Mouse (Mus musculus): Measurements from ENCODE around the gene Col2a1. TPM values are rescaled to one million over a fixed set of nuclear protein-coding genes. Genes with fewer than 3 reads are reported as not detected.

The Col2a1 gene
- polyA plus RNA-seq, 1 experiment from 2014 or later, result 2.5 TPM

DNA sequence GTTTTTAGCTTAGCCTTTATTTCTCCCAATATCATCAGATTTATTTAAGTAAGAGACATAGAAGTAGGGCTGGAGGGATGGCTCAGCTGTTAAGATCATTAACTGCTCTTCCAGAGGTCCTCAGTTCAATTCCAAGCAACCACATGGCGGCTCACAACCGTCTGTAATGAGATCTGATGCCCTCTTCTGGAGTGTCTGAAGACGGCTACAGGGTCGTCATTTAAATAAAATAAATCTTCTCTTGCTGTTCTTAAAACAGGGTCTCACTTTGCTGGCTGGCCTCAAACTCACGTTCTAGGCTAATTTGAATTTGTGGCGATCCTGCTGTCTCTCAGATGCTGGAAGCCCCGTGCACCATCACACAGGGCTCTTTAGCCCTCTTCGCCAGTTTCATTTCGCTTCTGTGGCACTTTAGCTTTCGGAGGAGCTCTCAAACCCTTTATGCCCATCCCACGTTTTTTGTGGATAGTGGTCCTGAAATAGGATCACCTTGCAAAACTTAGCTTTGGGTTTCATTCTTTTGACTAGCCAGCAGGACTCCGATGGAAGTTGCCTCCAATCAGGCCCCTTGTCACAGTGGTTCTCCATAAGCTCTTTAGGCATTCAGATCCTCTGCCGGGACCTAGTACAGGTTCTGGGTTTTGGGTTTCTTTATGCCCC lies 41.0 kb downstream of the Col2a1 start:
- no peaks in the 10 kb centered on the region for H3K36me3 ChIP-seq (ENCODE audit: control insufficient read depth, insufficient read depth, low read length)
- peak overlapping the region; percentile 65 for H3K4me3 ChIP-seq (ENCODE audit: low read depth, low read length)
- H3K9ac ChIP-seq (replicated peaks; ENCODE audit: low read depth, low read length), result peak overlapping the region; percentile 45
- H3K4me1 ChIP-seq (ENCODE audit: control insufficient read depth, insufficient read depth, low read length), result peaks cover 5% of the 10 kb centered on the region; the same call in 1 of the 2 replicates
- H3K9me3 ChIP-seq (ENCODE audit: control insufficient read depth, low read depth, low read length), result no peaks in the 10 kb centered on the region
- H3K4me2 ChIP-seq (replicated peaks; ENCODE audit: low read depth, low read length), result peak overlapping the region; percentile 79
- H3K27ac ChIP-seq (ENCODE audit: low read length), result no peak overlapping the region
- no peaks in the 10 kb centered on the region for H3K27me3 ChIP-seq (ENCODE audit: control insufficient read depth, insufficient read depth, low read length)
- 9% methylated on average over 13 of the region's 13 CpGs for WGBS
- no peak for ATAC-seq (ENCODE audit: insufficient number of reproducible peaks, insufficient read depth, low FRiP score, low read depth)

DNA sequence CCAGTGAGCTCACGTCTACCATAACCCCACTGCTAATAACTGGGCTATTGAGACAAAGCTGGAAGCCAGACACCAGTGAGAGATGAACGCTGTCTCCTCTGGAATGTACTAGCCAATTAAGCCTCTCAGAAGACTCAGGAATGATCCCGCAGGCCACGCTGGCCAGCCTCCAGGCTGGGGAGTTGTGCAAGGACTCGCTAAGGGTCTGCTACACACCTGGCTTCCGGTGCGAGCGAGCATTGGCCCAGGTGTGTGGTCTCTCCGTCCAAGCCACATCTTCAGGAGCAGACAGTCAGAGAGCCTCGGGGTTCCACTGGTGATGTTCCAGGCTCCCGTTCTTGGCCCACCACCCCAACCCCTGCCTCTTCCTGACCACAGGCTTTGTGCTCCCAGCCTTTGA lies 48.1 kb downstream of the Col2a1 start:
- no peak overlapping the region for H3K9ac ChIP-seq (replicated peaks; ENCODE audit: low read depth, low read length)
- no peaks in the 10 kb centered on the region for H3K9me3 ChIP-seq (ENCODE audit: control insufficient read depth, low read depth, low read length)
- H3K4me3 ChIP-seq (ENCODE audit: low read depth, low read length), result no peak overlapping the region
- no peaks in the 10 kb centered on the region for H3K36me3 ChIP-seq (ENCODE audit: control insufficient read depth, insufficient read depth, low read length)
- 58% methylated on average over 11 of the region's 11 CpGs for WGBS
- no peak overlapping the region for H3K27ac ChIP-seq (ENCODE audit: low read length)
- 0 out of 2 replicates have a peak, but pooled peaks cover 8% of the 10 kb centered on the region for H3K4me1 ChIP-seq (ENCODE audit: control insufficient read depth, insufficient read depth, low read length)
- no peak for ATAC-seq (ENCODE audit: insufficient number of reproducible peaks, insufficient read depth, low FRiP score, low read depth)
- H3K27me3 ChIP-seq (ENCODE audit: control insufficient read depth, insufficient read depth, low read length), result no peaks in the 10 kb centered on the region
- no peak overlapping the region for H3K4me2 ChIP-seq (replicated peaks; ENCODE audit: low read depth, low read length)

DNA sequence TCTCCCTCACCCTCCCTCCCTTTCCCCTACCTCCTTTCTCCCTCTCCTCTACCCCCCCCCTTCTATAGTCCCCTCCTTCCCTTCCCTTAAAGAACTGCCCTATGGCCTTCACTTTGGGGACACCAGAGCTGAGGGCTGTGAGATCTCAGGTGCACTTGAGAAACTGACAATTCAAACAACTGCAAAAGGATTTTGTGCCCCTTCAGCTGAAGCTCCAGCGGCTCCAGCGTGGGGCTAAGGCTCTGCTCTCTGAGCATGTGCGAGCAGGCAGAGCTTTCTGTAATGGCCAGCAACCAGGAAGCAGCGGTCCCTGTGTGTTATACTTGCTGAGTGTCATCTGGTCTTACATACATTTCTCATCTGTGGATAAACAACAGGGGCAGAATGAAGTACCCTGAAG lies 48.8 kb downstream of the Col2a1 start:
- H3K9ac ChIP-seq (replicated peaks; ENCODE audit: low read depth, low read length), result no peak overlapping the region
- H3K4me2 ChIP-seq (replicated peaks; ENCODE audit: low read depth, low read length), result no peak overlapping the region
- WGBS, result 12% methylated on average over 4 of the region's 4 CpGs
- no peaks in the 10 kb centered on the region for H3K9me3 ChIP-seq (ENCODE audit: control insufficient read depth, low read depth, low read length)
- H3K27ac ChIP-seq (ENCODE audit: low read length), result no peak overlapping the region
- no peak for ATAC-seq (ENCODE audit: insufficient number of reproducible peaks, insufficient read depth, low FRiP score, low read depth)
- H3K27me3 ChIP-seq (ENCODE audit: control insufficient read depth, insufficient read depth, low read length), result no peaks in the 10 kb centered on the region
- no peaks in the 10 kb centered on the region for H3K36me3 ChIP-seq (ENCODE audit: control insufficient read depth, insufficient read depth, low read length)
- 0 out of 2 replicates have a peak, but pooled peaks cover 8% of the 10 kb centered on the region for H3K4me1 ChIP-seq (ENCODE audit: control insufficient read depth, insufficient read depth, low read length)
- no peak overlapping the region for H3K4me3 ChIP-seq (ENCODE audit: low read depth, low read length)

DNA sequence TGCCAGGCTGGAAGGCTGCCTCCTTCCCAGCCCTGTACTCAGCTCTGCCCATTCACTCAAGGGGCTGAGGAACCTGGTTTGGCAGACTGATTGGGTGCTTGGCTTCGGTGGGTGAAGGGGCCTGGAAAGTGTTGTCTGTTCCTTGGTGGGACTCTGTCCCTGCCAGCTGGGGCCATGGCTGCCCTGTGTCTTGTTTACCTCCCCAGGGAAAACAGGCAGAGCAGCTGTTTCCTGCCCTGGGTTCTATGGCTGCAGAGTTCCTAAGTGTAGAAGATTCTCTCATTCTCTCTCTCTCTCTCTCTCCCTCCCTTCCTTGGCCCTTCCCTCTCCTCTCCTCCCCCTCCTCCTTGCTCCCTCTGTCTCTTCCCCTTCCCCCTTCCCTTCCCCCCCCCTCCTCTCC lies 49.2 kb downstream of the Col2a1 start:
- Histone ChIP-seq H3K27me3 (ENCODE audit: control insufficient read depth, insufficient read depth, low read length) (no peaks in the 10 kb centered on the region), H3K9me3 (ENCODE audit: control insufficient read depth, low read depth, low read length) (no peaks in the 10 kb centered on the region), H3K4me1 (ENCODE audit: control insufficient read depth, insufficient read depth, low read length) (0 out of 2 replicates have a peak, but pooled peaks cover 8% of the 10 kb centered on the region), H3K36me3 (ENCODE audit: control insufficient read depth, insufficient read depth, low read length) (no peaks in the 10 kb centered on the region), H3K4me2 (replicated peaks; ENCODE audit: low read depth, low read length) (no peak overlapping the region), H3K9ac (replicated peaks; ENCODE audit: low read depth, low read length) (no peak overlapping the region), H3K27ac (ENCODE audit: low read length) (no peak overlapping the region), H3K4me3 (ENCODE audit: low read depth, low read length) (no peak overlapping the region)
- no peak for ATAC-seq (ENCODE audit: insufficient number of reproducible peaks, insufficient read depth, low FRiP score, low read depth)
- WGBS, result 56% methylated on average over 1 of the region's 1 CpGs

DNA sequence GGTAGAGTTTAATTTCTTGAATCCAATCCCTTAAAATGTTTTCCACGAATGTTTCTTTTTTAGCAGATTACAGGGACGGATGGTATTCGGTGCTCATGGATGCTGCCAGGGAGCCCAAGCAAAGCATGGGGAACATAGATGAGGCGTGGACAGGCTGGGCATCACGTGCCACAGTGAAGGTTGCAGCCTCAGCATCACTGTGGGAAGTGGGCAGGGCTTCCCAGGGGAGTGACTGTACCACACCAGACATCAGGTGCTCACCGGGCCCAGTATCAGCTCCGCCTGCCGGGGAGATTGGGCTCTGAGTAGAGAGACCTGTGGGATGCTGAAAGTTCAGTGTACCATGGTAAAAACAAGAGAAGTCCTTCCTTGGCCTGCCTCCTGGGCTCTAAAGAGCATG lies 49.8 kb downstream of the Col2a1 start:
- H3K4me2 ChIP-seq (replicated peaks; ENCODE audit: low read depth, low read length), result no peak overlapping the region
- WGBS, result 83% methylated on average over 8 of the region's 8 CpGs

DNA sequence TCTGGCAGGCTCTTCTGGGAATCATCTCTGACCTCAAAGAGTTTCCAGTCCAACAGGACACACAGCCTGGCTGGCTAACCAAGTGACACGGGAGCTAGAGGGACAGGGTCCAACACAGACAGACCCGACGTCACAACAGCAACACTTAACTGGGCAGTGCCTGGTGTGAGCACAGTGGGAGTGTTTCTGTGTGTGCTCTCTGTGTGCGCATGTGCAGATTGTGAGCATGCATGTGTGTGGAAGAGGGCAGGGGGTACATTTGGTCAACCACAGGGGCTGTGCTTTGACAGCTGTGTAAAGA lies 51.7 kb downstream of the Col2a1 start:
- no peaks in the 10 kb centered on the region for H3K9me3 ChIP-seq (ENCODE audit: control insufficient read depth, low read depth, low read length)
- no peak overlapping the region for H3K4me3 ChIP-seq (ENCODE audit: low read depth, low read length)
- ATAC-seq (ENCODE audit: insufficient number of reproducible peaks, insufficient read depth, low FRiP score, low read depth), result no peak
- H3K4me1 ChIP-seq (ENCODE audit: control insufficient read depth, insufficient read depth, low read length), result 0 out of 2 replicates have a peak, but pooled peaks cover 8% of the 10 kb centered on the region
- no peak overlapping the region for H3K9ac ChIP-seq (replicated peaks; ENCODE audit: low read depth, low read length)
- 70% methylated on average over 4 of the region's 4 CpGs for WGBS
- H3K36me3 ChIP-seq (ENCODE audit: control insufficient read depth, insufficient read depth, low read length), result no peaks in the 10 kb centered on the region
- no peak overlapping the region for H3K27ac ChIP-seq (ENCODE audit: low read length)
- no peaks in the 10 kb centered on the region for H3K27me3 ChIP-seq (ENCODE audit: control insufficient read depth, insufficient read depth, low read length)
- no peak overlapping the region for H3K4me2 ChIP-seq (replicated peaks; ENCODE audit: low read depth, low read length)

More for the DNA sequence above, 49.8 kb downstream of the Col2a1 start:
- Histone ChIP-seq H3K4me1 (ENCODE audit: control insufficient read depth, insufficient read depth, low read length) (0 out of 2 replicates have a peak, but pooled peaks cover 8% of the 10 kb centered on the region), H3K4me3 (ENCODE audit: low read depth, low read length) (no peak overlapping the region), H3K27me3 (ENCODE audit: control insufficient read depth, insufficient read depth, low read length) (no peaks in the 10 kb centered on the region), H3K9me3 (ENCODE audit: control insufficient read depth, low read depth, low read length) (no peaks in the 10 kb centered on the region), H3K36me3 (ENCODE audit: control insufficient read depth, insufficient read depth, low read length) (no peaks in the 10 kb centered on the region), H3K27ac (ENCODE audit: low read length) (no peak overlapping the region), H3K9ac (replicated peaks; ENCODE audit: low read depth, low read length) (no peak overlapping the region)
- no peak for ATAC-seq (ENCODE audit: insufficient number of reproducible peaks, insufficient read depth, low FRiP score, low read depth)

DNA sequence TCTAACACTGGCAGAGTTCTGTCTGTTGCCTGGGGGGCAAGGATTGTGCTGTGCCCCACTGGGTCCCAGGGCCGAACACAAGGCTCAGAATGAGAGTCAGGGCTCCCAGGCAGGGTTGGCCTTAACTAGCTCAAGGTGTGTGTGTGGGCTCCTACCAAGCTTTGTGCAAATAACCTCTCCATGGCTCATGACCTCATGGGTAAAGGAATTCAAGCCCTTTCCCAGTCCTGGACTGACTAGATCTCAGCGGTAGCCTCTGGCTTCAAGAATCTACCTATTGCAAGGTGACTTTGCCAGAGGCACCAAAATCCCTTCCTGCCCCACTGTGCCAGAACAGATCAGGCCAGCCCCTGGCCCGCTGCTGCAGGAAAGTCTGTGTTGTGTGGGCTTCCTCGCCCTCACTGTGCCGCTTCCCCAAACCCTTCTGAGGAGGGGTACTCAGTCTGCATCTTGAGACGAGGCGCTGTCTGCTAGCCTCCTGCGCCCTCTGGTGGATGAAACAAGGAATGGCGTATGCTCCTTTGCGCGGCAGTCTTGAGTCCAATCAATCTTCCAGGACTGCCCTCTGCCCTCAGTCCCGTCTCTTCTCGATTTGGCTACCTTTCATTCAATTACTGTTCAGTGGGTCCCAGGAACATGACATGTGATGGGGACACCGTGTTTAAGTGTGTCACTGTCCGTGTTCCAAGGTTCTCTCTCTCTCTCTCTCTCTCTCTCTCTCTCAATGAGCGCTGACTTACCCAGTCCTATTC lies 52.2 kb downstream of the Col2a1 start:
- Histone ChIP-seq H3K27ac (ENCODE audit: low read length) (no peak overlapping the region), H3K9me3 (ENCODE audit: control insufficient read depth, low read depth, low read length) (no peaks in the 10 kb centered on the region), H3K36me3 (ENCODE audit: control insufficient read depth, insufficient read depth, low read length) (no peaks in the 10 kb centered on the region), H3K4me1 (ENCODE audit: control insufficient read depth, insufficient read depth, low read length) (0 out of 2 replicates have a peak, but pooled peaks cover 8% of the 10 kb centered on the region), H3K4me3 (ENCODE audit: low read depth, low read length) (no peak overlapping the region), H3K4me2 (replicated peaks; ENCODE audit: low read depth, low read length) (no peak overlapping the region), H3K9ac (replicated peaks; ENCODE audit: low read depth, low read length) (no peak overlapping the region), H3K27me3 (ENCODE audit: control insufficient read depth, insufficient read depth, low read length) (no peaks in the 10 kb centered on the region)
- ATAC-seq (ENCODE audit: insufficient number of reproducible peaks, insufficient read depth, low FRiP score, low read depth), result no peak
- WGBS, result 15% methylated on average over 16 of the region's 16 CpGs

DNA sequence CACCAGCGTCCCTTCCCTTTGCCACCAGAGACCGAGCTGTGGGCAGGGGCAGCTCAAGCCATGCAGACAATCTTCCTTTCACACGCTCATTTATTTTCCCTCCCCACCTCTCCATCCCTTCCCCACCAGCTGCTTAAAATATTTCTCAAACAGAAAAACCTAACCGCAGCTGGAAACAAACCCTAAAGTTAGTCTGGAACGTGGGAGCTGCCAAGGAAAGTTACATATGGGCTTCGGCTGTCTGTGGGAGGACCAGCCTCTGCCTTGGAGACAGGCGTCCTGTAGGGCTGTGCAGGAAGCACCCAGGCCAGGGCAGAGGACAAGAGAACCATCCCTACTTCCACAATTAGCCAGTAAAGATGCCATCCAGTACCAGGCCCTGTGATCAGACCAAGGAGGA lies 54.3 kb downstream of the Col2a1 start:
- Histone ChIP-seq H3K27ac (ENCODE audit: low read length) (no peak overlapping the region), H3K9ac (replicated peaks; ENCODE audit: low read depth, low read length) (no peak overlapping the region), H3K9me3 (ENCODE audit: control insufficient read depth, low read depth, low read length) (no peaks in the 10 kb centered on the region), H3K4me2 (replicated peaks; ENCODE audit: low read depth, low read length) (no peak overlapping the region), H3K27me3 (ENCODE audit: control insufficient read depth, insufficient read depth, low read length) (no peaks in the 10 kb centered on the region), H3K36me3 (ENCODE audit: control insufficient read depth, insufficient read depth, low read length) (no peaks in the 10 kb centered on the region), H3K4me1 (ENCODE audit: control insufficient read depth, insufficient read depth, low read length) (0 out of 2 replicates have a peak, but pooled peaks cover 4% of the 10 kb centered on the region), H3K4me3 (ENCODE audit: low read depth, low read length) (no peak overlapping the region)
- no peak for ATAC-seq (ENCODE audit: insufficient number of reproducible peaks, insufficient read depth, low FRiP score, low read depth)
- 44% methylated on average over 7 of the region's 7 CpGs for WGBS

Data from stomach, embryonic 14.5 days (tissue).